Mouse (Mus musculus): ENCODE results near the gene Trmt44.
A peak's percentile ranks its signal among the peaks of the same experiment; 100 is the strongest.
"Not testable (repeated sequence)": the region's sequence is repeated elsewhere in the genome, so short reads cannot be mapped to it uniquely, and the experiment has no call there.

Gene Trmt44

DNA sequence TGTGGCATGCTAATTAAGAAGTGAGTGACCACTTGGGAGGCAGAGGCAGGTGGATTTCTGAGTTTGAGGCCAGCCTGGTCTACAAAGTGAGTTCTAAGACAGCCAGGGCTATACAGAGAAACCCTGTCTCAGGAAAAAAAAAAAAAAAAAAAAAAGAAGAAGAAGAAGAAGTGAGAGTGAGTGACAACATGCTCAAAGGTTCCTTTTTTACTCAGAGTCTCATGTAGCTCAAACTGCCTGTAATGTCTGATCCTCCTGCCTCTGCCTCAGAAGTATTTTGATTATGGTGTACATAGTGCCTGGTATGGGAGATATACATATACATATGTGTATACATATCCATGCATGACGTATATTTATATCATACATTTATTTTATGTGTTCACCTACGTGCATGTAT lies 9.4 kb upstream of the Trmt44 start:
- DNase-seq: not testable (repeated sequence)

- no peak for DNase-seq
Measured at GRCm38 (mm10) chr5:35583221-35583783, 8.4 kb upstream of the Trmt44 start.

DNA sequence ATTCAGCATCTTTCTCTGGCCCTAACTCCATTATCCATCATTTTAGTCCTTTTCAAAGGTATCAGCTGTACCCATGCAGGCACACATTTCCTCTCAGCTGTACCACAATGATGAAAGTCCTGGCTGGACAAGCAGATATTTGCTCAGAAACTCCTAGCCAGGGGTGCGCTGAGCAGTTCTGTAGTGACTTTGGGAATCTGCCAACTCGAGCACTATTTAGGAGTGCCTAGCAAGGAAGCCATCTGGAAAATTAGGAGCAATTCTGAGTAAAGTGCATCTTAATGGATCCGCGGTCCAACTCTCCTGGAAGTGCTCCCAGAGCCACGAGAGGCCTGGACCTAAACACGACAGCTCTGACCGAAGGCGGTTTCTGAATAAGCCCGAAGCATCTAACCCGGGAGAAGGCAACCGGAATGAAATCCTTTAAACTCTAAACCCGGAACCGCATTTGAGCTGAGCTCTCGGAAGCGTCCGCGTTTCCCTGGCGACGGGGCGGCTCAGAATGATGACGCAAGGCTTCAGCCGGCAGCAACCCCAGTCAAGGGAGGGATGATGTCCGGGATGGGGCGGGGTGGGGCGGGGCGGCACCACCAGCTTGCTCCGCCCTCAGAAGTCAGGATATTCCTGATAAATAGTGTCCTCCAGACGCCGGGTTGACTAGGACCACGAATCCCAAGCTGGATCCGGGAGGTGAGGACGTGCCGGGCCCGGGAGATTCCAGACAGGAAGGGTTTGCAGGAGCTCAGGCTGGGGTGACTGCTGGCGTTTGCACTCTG lies 7.8 kb upstream of the Trmt44 start, which contains the start of gene Acox3:
TSS of gene Acox3 (plus strand) at position 596 of the 776 bp plus-strand sequence.
- DNase-seq: peak; percentile 87 to 93

DNA sequence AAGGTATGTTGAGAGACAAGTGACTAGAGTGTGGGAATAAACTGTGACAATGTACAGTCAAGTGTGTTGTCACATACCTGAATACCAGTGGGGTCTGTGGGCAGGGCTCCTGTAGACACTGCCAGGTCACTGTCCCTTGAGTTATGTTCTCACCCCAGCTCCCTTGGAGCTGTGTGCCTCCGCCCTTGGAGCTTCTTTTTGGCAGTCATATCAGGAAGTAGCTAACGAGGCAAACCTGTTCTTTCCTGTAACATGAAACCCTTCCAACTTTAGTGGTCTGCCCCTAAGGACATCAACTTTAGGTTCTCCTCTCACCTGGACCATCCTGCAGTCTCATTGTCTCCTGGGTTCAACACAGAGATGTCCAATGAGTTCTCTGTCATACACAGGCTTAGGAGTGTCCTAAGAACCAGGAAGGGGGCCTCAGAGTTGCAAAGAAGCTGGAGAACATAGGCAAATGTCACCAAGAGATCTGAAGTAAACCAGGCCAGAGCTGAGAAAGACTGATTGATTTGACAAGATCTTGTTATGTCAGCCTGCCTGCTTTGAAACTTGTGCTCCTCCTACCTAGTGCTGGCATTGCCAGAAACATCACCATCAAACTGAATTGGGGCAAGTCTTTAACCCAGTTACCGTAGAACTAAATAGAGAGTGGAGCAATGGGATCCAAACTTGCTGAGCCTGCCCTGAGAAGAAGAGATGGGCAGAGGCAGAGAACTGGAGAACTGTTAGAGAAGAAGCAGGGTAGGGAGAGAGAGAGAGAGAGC lies 5.5 kb upstream of the Trmt44 start:
- DNase-seq: no peak

- no peak for DNase-seq
Measured at GRCm38 (mm10) chr5:35579247-35579893, 4.5 kb upstream of the Trmt44 start.

DNA sequence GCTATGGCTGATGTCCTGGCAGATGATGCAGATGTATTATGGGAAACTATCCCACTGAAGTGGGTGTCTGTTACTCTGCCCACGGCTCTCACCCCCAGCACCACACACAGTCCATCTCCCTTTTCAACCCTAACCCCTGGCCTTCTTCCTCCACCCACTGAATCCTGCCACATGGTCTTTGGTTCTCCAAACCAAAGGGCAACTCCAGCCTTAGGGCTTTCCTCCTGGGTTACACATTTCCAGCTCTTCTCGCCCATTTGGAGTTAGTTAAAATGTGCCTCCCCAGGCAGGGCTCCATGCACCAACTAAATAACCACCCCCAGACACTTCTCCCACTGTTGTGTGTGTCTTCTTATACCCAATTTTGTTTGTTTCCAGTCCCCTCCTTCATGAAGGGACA lies 3.5 kb upstream of the Trmt44 start:
- no peak for DNase-seq

DNA sequence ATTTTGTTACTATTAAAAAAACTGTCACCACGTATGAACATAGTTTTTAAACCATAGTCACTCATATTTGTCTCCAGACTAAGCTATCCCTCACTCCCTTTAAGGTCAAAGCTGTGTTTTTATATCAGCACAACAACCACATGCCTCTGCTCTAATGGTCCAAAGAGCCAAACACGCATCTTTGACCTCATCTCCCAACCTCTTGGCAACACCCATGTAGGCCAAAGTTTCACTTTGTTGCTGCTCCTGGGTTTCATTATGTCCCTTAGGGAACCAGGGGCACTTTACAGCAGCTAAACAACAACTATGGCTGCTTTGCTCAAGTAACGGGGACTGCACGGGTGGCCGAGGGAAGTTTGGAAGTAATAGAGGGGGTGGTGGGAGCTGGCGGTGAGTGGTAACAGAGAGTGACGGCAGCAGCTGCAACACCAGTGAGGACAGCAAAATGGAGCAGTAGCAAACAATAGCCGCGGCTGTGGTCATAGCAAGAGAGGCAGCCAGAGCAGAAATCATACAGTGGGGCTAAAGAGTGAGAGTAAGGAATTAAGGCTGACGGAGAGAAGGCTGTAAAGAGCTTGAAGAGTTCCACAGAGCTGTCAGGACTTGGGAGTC lies 1.6 kb upstream of the Trmt44 start:
- no peak for DNase-seq

- DNase-seq: no peak
Measured at GRCm38 (mm10) chr5:35571546-35571945, 3.3 kb downstream of the Trmt44 start.

GRCm38 (mm10) chr5:35566632-35567031 lies 8.2 kb downstream of the Trmt44 start:
- DNase-seq: no peak

GRCm38 (mm10) chr5:35565217-35565616 lies 9.7 kb downstream of the Trmt44 start:
- no peak for DNase-seq

DNA sequence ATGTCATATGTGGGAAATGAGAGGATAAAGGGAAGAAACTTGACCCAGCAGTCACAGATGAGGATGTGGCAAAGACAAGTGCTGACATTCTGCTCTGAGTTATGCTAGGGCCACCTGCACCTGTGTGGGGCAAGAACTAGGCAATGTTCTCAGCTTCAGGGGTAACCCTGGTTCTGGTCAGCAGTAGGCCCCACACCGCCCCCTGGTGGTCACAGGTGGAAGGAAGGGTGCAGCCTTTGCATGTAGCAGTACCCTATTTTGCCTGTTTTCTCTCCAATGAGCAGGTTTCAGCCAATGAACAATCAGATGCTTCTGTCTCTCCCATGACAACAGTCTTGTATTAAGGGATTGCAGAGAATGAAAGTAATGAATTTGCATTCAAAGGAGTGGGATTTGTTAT lies 11.4 kb downstream of the Trmt44 start:
- DNase-seq: peak; percentile 38 to 77

GRCm38 (mm10) chr5:35562616-35563015 lies 12.3 kb downstream of the Trmt44 start:
- no peak for DNase-seq

- DNase-seq: no peak
Measured at GRCm38 (mm10) chr5:35559447-35559846, 15.4 kb downstream of the Trmt44 start.

- no peak for DNase-seq
Measured at GRCm38 (mm10) chr5:35557946-35558621, 16.8 kb downstream of the Trmt44 start.

DNA sequence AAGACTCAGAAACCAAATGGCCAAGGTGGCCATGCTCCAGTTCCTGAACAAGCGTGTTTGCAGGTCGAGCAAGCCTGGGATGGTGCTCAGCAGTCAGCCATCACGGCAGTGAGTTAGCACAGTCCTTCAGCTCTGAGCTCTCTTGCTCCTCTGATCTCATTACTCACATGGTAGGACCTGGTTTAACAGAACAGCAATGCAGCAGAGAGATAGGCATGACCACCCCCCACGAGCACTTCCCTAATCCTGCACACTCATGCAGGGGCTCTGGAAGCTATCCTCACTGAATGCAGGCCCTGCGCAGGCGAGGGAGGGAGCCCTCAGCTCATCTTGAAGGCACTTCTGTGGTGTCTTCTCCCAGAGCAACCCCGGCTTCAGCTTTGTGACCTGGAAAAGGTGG lies 18.5 kb downstream of the Trmt44 start:
- DNase-seq: no peak

GRCm38 (mm10) chr5:35552838-35553539 lies 21.9 kb downstream of the Trmt44 start:
- DNase-seq: no peak

- DNase-seq: no peak
Measured at GRCm38 (mm10) chr5:35551855-35552837, 22.7 kb downstream of the Trmt44 start.

GRCm38 (mm10) chr5:35546127-35546526 lies 28.7 kb downstream of the Trmt44 start:
- DNase-seq: no peak

GRCm38 (mm10) chr5:35541059-35541790 lies 33.6 kb downstream of the Trmt44 start:
- no peak for DNase-seq

DNA sequence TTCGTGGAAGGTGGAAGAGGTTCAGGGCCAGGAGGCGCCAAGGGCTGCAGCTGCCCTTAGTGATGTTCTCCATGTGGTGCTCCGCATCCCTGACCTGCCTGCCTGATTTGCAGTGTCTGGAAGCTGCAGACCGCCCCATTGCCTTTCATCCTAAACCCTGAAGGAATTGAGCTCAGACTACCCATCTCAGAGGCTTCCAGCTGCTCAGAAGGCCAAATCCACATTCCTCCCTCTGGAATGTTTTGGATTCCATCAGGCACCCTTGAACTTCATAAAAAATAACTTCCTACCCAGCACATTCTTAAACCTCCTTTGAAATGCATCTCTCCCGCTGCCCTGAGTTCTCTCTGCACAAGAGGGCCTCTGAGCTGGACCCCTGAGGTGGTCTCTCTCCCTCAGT lies 34.3 kb downstream of the Trmt44 start:
- DNase-seq: no peak

Measured in spleen, adult 18-20 months (tissue).